Mouse (Mus musculus): ENCODE measurements at regions not wholly inside any gene's neighbourhood (a gene's known extent, or its start where the extent isn't known, plus 50 kb on each side); places are given as distances from the start of the nearest gene placed in this dataset.
"Not testable (repeated sequence)": the region's sequence is repeated elsewhere in the genome, so short reads cannot be mapped to it uniquely, and the experiment has no call there.

- ATAC-seq (ENCODE audit: low FRiP score), result no peak
Observed at GRCm38 (mm10) chr7:82082883-82083282, 90.8 kb upstream of the Sh3gl3 start.

GRCm38 (mm10) chr7:82084473-82084872 is 89.2 kb upstream of the Sh3gl3 start:
- no peak for DNase-seq (ENCODE audit: low spot score)
- no peak overlapping the region for H3K27ac ChIP-seq (ENCODE audit: low read depth, low read length)
- no peaks in the 10 kb centered on the region for H3K27me3 ChIP-seq (ENCODE audit: control insufficient read depth, insufficient read depth, low read length)
- no peaks in the 10 kb centered on the region for H3K9me3 ChIP-seq (ENCODE audit: control insufficient read depth, low read length)
- ATAC-seq (ENCODE audit: low FRiP score), result no peak
- WGBS, result 88% methylated on average over 10 of the region's 10 CpGs
- H3K9ac ChIP-seq (ENCODE audit: low read depth, low read length), result no peak overlapping the region
- H3K4me3 ChIP-seq (ENCODE audit: low read depth, low read length), result no peak overlapping the region
- no peak overlapping the region for H3K4me2 ChIP-seq (replicated peaks; ENCODE audit: low read depth, low read length)
- H3K36me3 ChIP-seq (ENCODE audit: control insufficient read depth, insufficient read depth, low read length), result no peaks in the 10 kb centered on the region
- no peaks in the 10 kb centered on the region for H3K4me1 ChIP-seq (replicated peaks; ENCODE audit: control insufficient read depth, insufficient read depth, low read length)

More at GRCm38 (mm10) chr7:82082883-82083282, 90.8 kb upstream of the Sh3gl3 start:
- Histone ChIP-seq H3K27ac (ENCODE audit: low read depth, low read length) (no peak overlapping the region), H3K9me3 (ENCODE audit: control insufficient read depth, low read length) (no peaks in the 10 kb centered on the region), H3K9ac (ENCODE audit: low read depth, low read length) (no peak overlapping the region), H3K4me3 (ENCODE audit: low read depth, low read length) (no peak overlapping the region), H3K36me3 (ENCODE audit: control insufficient read depth, insufficient read depth, low read length) (no peaks in the 10 kb centered on the region), H3K4me2 (replicated peaks; ENCODE audit: low read depth, low read length) (no peak overlapping the region), H3K4me1 (replicated peaks; ENCODE audit: control insufficient read depth, insufficient read depth, low read length) (no peaks in the 10 kb centered on the region), H3K27me3 (ENCODE audit: control insufficient read depth, insufficient read depth, low read length) (no peaks in the 10 kb centered on the region)
- DNase-seq (ENCODE audit: low spot score), result no peak
- WGBS, result 36% methylated on average over 6 of the region's 6 CpGs

- WGBS, result 83% methylated on average over 4 of the region's 4 CpGs
- no peaks in the 10 kb centered on the region for H3K36me3 ChIP-seq (ENCODE audit: control insufficient read depth, insufficient read depth, low read length)
- H3K4me1 ChIP-seq (replicated peaks; ENCODE audit: control insufficient read depth, insufficient read depth, low read length), result no peaks in the 10 kb centered on the region
- ATAC-seq (ENCODE audit: low FRiP score), result no peak
- H3K9me3 ChIP-seq (ENCODE audit: control insufficient read depth, low read length), result no peaks in the 10 kb centered on the region
- H3K9ac ChIP-seq (ENCODE audit: low read depth, low read length), result no peak overlapping the region
- H3K27me3 ChIP-seq (ENCODE audit: control insufficient read depth, insufficient read depth, low read length), result no peaks in the 10 kb centered on the region
- no peak overlapping the region for H3K4me3 ChIP-seq (ENCODE audit: low read depth, low read length)
- no peak overlapping the region for H3K4me2 ChIP-seq (replicated peaks; ENCODE audit: low read depth, low read length)
- no peak overlapping the region for H3K27ac ChIP-seq (ENCODE audit: low read depth, low read length)
- DNase-seq (ENCODE audit: low spot score), result no peak
Observed at GRCm38 (mm10) chr7:82085205-82085604, 88.4 kb upstream of the Sh3gl3 start.

- Histone ChIP-seq H3K36me3 (ENCODE audit: control insufficient read depth, insufficient read depth, low read length) (no peaks in the 10 kb centered on the region), H3K4me1 (replicated peaks; ENCODE audit: control insufficient read depth, insufficient read depth, low read length) (no peaks in the 10 kb centered on the region), H3K9me3 (ENCODE audit: control insufficient read depth, low read length) (no peaks in the 10 kb centered on the region), H3K27me3 (ENCODE audit: control insufficient read depth, insufficient read depth, low read length) (no peaks in the 10 kb centered on the region), H3K27ac (ENCODE audit: low read depth, low read length) (no peak overlapping the region), H3K4me3 (ENCODE audit: low read depth, low read length) (no peak overlapping the region), H3K4me2 (replicated peaks; ENCODE audit: low read depth, low read length) (no peak overlapping the region), H3K9ac (ENCODE audit: low read depth, low read length) (no peak overlapping the region)
- WGBS, result 88% methylated on average over 6 of the region's 6 CpGs
- no peak for DNase-seq (ENCODE audit: low spot score)
- no peak for ATAC-seq (ENCODE audit: low FRiP score)
Observed at GRCm38 (mm10) chr7:82098136-82098535, 75.5 kb upstream of the Sh3gl3 start.

- Histone ChIP-seq H3K4me2 (replicated peaks; ENCODE audit: low read depth, low read length) (no peak overlapping the region), H3K9me3 (ENCODE audit: control insufficient read depth, low read length) (no peaks in the 10 kb centered on the region), H3K36me3 (ENCODE audit: control insufficient read depth, insufficient read depth, low read length) (no peaks in the 10 kb centered on the region), H3K27ac (ENCODE audit: low read depth, low read length) (no peak overlapping the region), H3K27me3 (ENCODE audit: control insufficient read depth, insufficient read depth, low read length) (no peaks in the 10 kb centered on the region), H3K4me3 (ENCODE audit: low read depth, low read length) (no peak overlapping the region), H3K4me1 (replicated peaks; ENCODE audit: control insufficient read depth, insufficient read depth, low read length) (no peaks in the 10 kb centered on the region), H3K9ac (ENCODE audit: low read depth, low read length) (no peak overlapping the region)
- DNase-seq (ENCODE audit: low spot score), result no peak
- 94% methylated on average over 2 of the region's 2 CpGs for WGBS
- ATAC-seq (ENCODE audit: low FRiP score), result no peak
Observed at GRCm38 (mm10) chr7:82101314-82101713, 72.3 kb upstream of the Sh3gl3 start.

- H3K36me3 ChIP-seq (ENCODE audit: control insufficient read depth, insufficient read depth, low read length), result no peaks in the 10 kb centered on the region
- no peak for DNase-seq (ENCODE audit: low spot score)
Observed at GRCm38 (mm10) chr7:82105631-82106030, 68.0 kb upstream of the Sh3gl3 start.

GRCm38 (mm10) chr7:82109141-82109540 is 64.5 kb upstream of the Sh3gl3 start:
- H3K27me3 ChIP-seq (ENCODE audit: control insufficient read depth, insufficient read depth, low read length); H3K27ac ChIP-seq (ENCODE audit: low read depth, low read length); H3K9ac ChIP-seq (ENCODE audit: low read depth, low read length); H3K36me3 ChIP-seq (ENCODE audit: control insufficient read depth, insufficient read depth, low read length); H3K4me1 ChIP-seq (replicated peaks; ENCODE audit: control insufficient read depth, insufficient read depth, low read length); H3K4me3 ChIP-seq (ENCODE audit: low read depth, low read length); H3K4me2 ChIP-seq (replicated peaks; ENCODE audit: low read depth, low read length); ATAC-seq (ENCODE audit: low FRiP score); DNase-seq (ENCODE audit: low spot score); H3K9me3 ChIP-seq (ENCODE audit: control insufficient read depth, low read length): not testable (repeated sequence)

More at GRCm38 (mm10) chr7:82105631-82106030, 68.0 kb upstream of the Sh3gl3 start:
- no peaks in the 10 kb centered on the region for H3K4me1 ChIP-seq (replicated peaks; ENCODE audit: control insufficient read depth, insufficient read depth, low read length)
- no peaks in the 10 kb centered on the region for H3K9me3 ChIP-seq (ENCODE audit: control insufficient read depth, low read length)
- no peak overlapping the region for H3K4me2 ChIP-seq (replicated peaks; ENCODE audit: low read depth, low read length)
- H3K27me3 ChIP-seq (ENCODE audit: control insufficient read depth, insufficient read depth, low read length), result no peaks in the 10 kb centered on the region
- H3K4me3 ChIP-seq (ENCODE audit: low read depth, low read length), result no peak overlapping the region
- no peak for ATAC-seq (ENCODE audit: low FRiP score)
- H3K9ac ChIP-seq (ENCODE audit: low read depth, low read length), result no peak overlapping the region
- H3K27ac ChIP-seq (ENCODE audit: low read depth, low read length), result no peak overlapping the region
- WGBS, result 88% methylated on average over 5 of the region's 5 CpGs

GRCm38 (mm10) chr7:82109550-82109949 is 64.1 kb upstream of the Sh3gl3 start:
- Histone ChIP-seq H3K27ac (ENCODE audit: low read depth, low read length) (no peak overlapping the region), H3K27me3 (ENCODE audit: control insufficient read depth, insufficient read depth, low read length) (no peaks in the 10 kb centered on the region), H3K4me3 (ENCODE audit: low read depth, low read length) (no peak overlapping the region), H3K4me2 (replicated peaks; ENCODE audit: low read depth, low read length) (no peak overlapping the region), H3K9me3 (ENCODE audit: control insufficient read depth, low read length) (no peaks in the 10 kb centered on the region), H3K9ac (ENCODE audit: low read depth, low read length) (no peak overlapping the region), H3K4me1 (replicated peaks; ENCODE audit: control insufficient read depth, insufficient read depth, low read length) (no peaks in the 10 kb centered on the region), H3K36me3 (ENCODE audit: control insufficient read depth, insufficient read depth, low read length) (no peaks in the 10 kb centered on the region)
- ATAC-seq (ENCODE audit: low FRiP score) (no peak), DNase-seq (ENCODE audit: low spot score) (peak; percentile 10)
- 57% methylated on average over 5 of the region's 5 CpGs for WGBS

- H3K9me3 ChIP-seq (ENCODE audit: control insufficient read depth, low read length), result no peaks in the 10 kb centered on the region
- H3K4me2 ChIP-seq (replicated peaks; ENCODE audit: low read depth, low read length), result no peak overlapping the region
- no peak overlapping the region for H3K27ac ChIP-seq (ENCODE audit: low read depth, low read length)
- 73% methylated on average over 8 of the region's 8 CpGs for WGBS
- no peaks in the 10 kb centered on the region for H3K36me3 ChIP-seq (ENCODE audit: control insufficient read depth, insufficient read depth, low read length)
- H3K27me3 ChIP-seq (ENCODE audit: control insufficient read depth, insufficient read depth, low read length), result no peaks in the 10 kb centered on the region
- H3K9ac ChIP-seq (ENCODE audit: low read depth, low read length), result no peak overlapping the region
- H3K4me3 ChIP-seq (ENCODE audit: low read depth, low read length), result no peak overlapping the region
- ATAC-seq (ENCODE audit: low FRiP score), result no peak
- no peak for DNase-seq (ENCODE audit: low spot score)
- no peaks in the 10 kb centered on the region for H3K4me1 ChIP-seq (replicated peaks; ENCODE audit: control insufficient read depth, insufficient read depth, low read length)
Observed at GRCm38 (mm10) chr7:82109977-82110376, 63.7 kb upstream of the Sh3gl3 start.

All from hindbrain, embryonic 11.5 days (tissue).